Mouse (Mus musculus): ENCODE results near the gene Cma2. TPM values are rescaled to one million over a fixed set of nuclear protein-coding genes. Genes with fewer than 3 reads are reported as not detected.

The Cma2 gene
- polyA plus RNA-seq (2015; fragmentation: Nextera tagmentation; extraction: Ambion mirVana), result not detected in 2 replicates

DNA sequence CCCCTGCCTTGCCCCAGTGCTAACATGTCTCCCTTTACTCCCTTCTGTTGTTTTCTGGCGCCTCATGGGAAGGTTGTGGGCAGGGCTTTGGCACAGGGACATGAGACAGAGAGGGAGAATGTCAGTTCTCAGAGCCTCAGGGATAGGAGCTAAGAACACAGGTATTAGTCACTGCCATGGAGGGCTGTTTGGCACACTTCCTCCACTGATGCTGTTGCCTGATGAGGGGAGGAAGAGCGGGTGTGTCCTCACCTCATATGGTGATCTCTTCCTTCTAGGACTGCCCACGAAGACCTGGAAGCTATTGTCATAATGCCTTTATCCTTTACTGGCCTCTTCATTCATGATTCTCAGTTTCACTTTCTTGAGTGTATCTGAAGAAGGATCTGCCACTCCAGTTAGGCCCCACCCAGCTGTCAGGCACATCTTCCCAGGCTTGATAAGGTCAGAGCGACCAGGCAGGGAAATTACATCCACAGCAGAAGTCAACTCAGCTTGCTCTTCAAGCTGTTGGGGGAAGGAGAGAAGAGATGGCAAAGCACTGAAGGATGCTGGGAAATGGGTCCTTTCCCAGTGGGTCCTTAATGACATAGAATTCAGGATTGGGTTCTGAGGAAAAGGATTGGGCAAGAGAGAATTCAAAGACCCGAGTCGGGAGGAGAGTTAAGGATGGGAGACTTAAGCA is at the start of gene Cma2:
Gene Cma2, plus strand, starts transcription at position 635 of the 685 bp plus-strand sequence.
- Histone ChIP-seq H3K9me3 (no peaks in the 10 kb centered on the region), H3K4me3 (no peak within 1 kb of the TSS), H3K27me3 (no peaks in the 10 kb centered on the region), H3K9ac (no peak within 1 kb of the TSS), H3K27ac (no peak within 1 kb of the TSS), H3K4me1 (peaks cover 3% of the 10 kb centered on the region; the same call in 1 of the 2 replicates), H3K4me2 (replicated peaks) (no peak within 1 kb of the TSS), H3K36me3 (no peaks in the 10 kb centered on the region)
- 82% methylated on average over 6 of the region's 6 CpGs for WGBS
- ATAC-seq (ENCODE audit: low FRiP score, low read depth), result no peak

DNA sequence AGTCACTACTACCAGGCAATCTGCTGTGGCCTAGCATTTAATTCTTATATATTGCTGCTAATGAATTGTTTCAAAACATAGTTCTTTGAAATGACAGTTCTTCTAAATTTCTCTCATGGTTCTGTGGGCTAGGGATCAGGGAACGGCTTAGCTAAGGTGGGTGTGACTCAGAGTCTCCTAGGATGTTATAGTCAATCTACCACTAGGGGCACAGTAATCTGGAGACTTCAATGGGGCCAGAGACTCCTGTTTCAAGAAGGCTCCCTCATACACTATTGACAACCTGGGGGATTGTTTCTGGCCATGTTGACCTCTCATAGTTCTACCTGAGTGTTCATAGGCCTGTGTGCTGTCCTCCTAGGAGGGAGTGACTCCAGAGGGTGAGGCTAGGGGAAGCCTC is 45.3 kb upstream of the Cma2 start:
- peaks cover 9% of the 10 kb centered on the region for H3K4me1 ChIP-seq
- no peak for ATAC-seq (ENCODE audit: low FRiP score, low read depth)
- H3K9me3 ChIP-seq, result no peaks in the 10 kb centered on the region
- no peaks in the 10 kb centered on the region for H3K36me3 ChIP-seq
- H3K4me3 ChIP-seq, result no peak overlapping the region
- no peaks in the 10 kb centered on the region for H3K27me3 ChIP-seq
- WGBS, result 31% methylated on average over 1 of the region's 1 CpGs
- no peak overlapping the region for H3K4me2 ChIP-seq (replicated peaks)
- no peak overlapping the region for H3K27ac ChIP-seq
- H3K9ac ChIP-seq, result no peak overlapping the region

DNA sequence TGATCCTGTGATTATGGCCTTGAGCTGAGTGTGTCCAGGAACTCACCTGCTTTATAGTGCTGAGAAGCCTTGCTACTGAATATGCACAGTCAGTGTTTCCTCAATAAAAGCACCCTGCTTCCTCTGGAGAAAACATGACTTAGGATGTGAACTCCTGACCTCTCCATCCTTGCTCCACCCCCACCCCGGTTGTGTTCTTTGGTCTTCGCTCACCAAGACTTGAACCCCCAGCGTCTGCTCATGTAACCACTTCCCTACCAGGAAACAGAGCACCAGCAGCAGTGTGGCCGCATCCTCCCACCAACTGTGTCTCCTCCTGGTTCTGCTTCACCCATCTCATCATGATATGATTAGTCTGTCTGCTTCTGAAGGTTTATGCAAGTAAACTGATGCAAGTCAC is 37.4 kb upstream of the Cma2 start:
- WGBS, result 24% methylated on average over 4 of the region's 4 CpGs
- Histone ChIP-seq H3K4me3 (no peak overlapping the region), H3K4me2 (replicated peaks) (no peak overlapping the region), H3K27me3 (no peaks in the 10 kb centered on the region), H3K9me3 (no peaks in the 10 kb centered on the region), H3K36me3 (no peaks in the 10 kb centered on the region), H3K9ac (no peak overlapping the region), H3K4me1 (peaks cover 4% of the 10 kb centered on the region; the same call in 1 of the 2 replicates), H3K27ac (no peak overlapping the region)
- ATAC-seq (ENCODE audit: low FRiP score, low read depth), result no peak

DNA sequence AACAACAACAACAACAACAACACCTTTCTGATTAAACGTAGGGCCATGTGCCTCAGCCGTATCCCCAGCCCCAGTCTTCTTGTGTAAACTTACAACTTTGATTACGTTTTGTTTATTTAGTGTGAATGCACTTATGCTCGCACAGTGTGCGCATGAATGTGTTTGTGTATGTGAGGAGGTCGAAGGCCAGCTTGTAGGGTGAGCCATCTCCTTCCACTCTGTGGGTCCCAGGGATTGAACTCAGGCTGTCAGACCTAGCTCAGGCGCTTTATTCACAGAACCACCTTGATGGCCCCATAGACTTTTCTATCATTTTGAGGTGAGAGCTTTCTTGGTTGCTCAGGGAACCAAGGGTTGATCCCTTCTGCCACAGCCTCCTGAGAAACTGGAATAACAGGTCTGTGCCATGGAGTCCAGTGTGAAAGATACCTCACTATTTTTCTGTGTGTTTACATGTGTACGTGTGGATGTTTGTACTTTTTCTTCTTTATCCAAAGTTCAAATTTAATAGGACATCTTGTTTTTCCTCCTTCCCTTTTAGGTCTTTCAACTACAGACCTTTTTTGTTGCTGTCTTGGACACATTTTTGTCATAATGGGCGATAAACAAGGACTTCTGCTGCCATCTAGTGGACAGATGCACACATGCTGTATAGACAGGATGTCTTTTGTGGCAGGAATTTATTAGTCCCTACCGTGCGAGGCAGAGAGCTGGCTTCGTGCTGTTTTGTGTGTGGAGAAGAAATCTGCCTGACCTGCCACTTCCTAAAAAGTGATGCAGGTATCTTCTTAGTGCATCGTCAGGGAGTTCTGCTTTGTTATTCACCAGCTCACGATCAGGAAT is 32.3 kb upstream of the Cma2 start:
- ATAC-seq (ENCODE audit: low FRiP score, low read depth), result peak; percentile 85
- H3K27me3 ChIP-seq, result no peaks in the 10 kb centered on the region
- no peak overlapping the region for H3K9ac ChIP-seq
- peaks cover 2% of the 10 kb centered on the region; the same call in 1 of the 2 replicates for H3K4me1 ChIP-seq
- WGBS, result 38% methylated on average over 14 of the region's 14 CpGs
- no peaks in the 10 kb centered on the region for H3K9me3 ChIP-seq
- H3K4me3 ChIP-seq, result no peak overlapping the region
- H3K4me2 ChIP-seq (replicated peaks), result peak overlapping the region; percentile 45
- H3K36me3 ChIP-seq, result no peaks in the 10 kb centered on the region
- H3K27ac ChIP-seq, result no peak overlapping the region

DNA sequence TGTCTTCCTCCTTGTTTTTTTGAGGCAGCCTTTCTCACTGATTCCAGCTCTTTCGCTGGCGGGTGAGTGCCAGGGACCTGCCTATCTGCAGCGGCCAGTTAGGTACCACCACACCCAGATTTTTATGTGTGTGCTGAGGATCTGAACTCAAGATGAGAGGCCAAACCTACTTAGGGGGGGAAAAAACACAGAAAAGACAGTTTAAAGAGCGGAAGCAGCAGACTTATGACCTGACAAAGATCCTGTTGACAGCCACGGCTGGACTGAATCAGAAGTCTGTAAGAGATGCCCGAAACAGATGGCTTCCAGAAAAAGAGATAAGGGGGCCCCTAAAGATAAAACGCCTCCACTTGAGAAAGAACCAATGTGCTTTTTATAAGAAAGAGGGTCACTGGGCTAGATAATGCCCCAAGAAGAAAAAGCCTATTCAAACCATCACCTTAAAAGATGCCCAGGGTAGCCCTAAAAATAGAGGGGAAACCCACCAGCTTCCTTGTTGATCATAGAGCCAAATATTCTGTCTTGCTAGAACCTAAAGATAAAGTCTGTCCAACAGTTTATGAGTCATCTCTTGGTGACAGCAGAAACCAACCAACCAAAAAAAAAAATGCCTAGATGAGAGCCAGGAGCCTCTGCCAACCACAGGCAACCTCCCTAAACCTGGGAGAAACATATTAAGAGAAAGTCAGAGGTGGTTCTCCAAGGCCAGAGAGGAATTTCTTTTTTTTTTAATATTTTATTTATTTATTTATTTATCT is 28.1 kb upstream of the Cma2 start:
- no peak overlapping the region for H3K27ac ChIP-seq
- H3K36me3 ChIP-seq, result no peaks in the 10 kb centered on the region
- H3K4me3 ChIP-seq, result no peak overlapping the region
- no peak overlapping the region for H3K9ac ChIP-seq
- H3K4me1 ChIP-seq, result no peaks in the 10 kb centered on the region
- WGBS, result 21% methylated on average over 7 of the region's 7 CpGs
- ATAC-seq (ENCODE audit: low FRiP score, low read depth), result no peak
- no peaks in the 10 kb centered on the region for H3K27me3 ChIP-seq
- no peaks in the 10 kb centered on the region for H3K9me3 ChIP-seq
- H3K4me2 ChIP-seq (replicated peaks), result no peak overlapping the region

DNA sequence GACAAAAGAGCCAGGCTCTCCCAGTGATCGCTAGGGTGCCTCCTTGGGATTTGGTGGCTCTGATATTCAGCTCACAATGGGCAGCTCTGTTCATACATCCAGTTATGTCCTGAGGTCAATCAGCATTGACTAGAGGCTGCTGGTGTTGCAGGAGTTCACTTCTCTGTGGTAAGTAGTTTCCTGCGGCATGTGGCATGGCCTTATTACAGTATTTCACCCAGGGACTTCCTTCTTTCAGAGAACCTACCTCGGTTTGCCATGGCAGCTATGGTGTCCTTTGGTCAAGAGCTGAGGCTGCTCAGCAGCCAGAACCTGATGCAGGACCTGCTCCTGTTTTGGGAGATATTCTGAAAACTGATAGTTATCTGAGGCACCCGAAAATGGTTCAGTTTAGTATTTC is 23.9 kb upstream of the Cma2 start:
- ATAC-seq (ENCODE audit: low FRiP score, low read depth), result no peak
- WGBS, result 87% methylated on average over 4 of the region's 4 CpGs
- peaks cover 7% of the 10 kb centered on the region for H3K4me1 ChIP-seq

DNA sequence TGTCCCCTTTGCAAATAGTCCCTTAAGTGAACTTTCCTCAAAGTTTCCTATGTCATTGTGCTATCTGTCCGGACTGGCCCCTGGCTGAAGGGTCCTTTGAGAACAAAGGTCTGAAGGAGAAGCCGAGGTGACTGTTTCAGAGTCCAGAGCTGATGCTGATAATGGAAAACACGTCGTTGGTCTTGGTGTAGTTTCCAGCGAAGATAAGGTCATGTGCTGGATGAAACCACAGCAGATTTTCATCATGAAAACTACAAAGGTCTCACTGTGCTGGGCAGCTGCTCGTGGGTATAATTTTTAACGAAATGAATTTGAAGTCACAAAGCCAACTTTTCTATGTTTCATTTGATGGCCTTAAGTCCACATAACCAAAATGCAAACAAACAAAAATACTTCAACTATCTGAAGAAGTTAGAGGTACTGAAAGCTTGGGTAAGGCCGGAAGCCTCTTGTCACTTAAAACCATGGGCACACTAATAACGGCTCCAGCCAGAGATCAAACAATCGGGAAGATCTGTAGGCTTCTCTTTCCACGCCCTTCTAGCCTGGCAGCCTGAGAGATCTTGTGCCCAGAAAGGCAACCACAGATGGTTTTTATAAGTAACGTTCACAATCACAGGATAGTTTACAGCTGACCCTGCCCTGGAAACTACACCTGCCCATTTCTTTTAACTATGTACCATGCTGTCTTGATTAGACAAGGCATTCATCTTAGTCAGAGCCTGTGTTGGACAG is 21.4 kb upstream of the Cma2 start:
- H3K4me2 ChIP-seq (replicated peaks), result no peak overlapping the region
- no peaks in the 10 kb centered on the region for H3K27me3 ChIP-seq
- 32% methylated on average over 12 of the region's 12 CpGs for WGBS
- no peaks in the 10 kb centered on the region for H3K9me3 ChIP-seq
- H3K36me3 ChIP-seq, result no peaks in the 10 kb centered on the region
- H3K27ac ChIP-seq, result no peak overlapping the region
- H3K4me1 ChIP-seq, result peaks cover 17% of the 10 kb centered on the region
- no peak for ATAC-seq (ENCODE audit: low FRiP score, low read depth)
- H3K9ac ChIP-seq, result no peak overlapping the region
- H3K4me3 ChIP-seq, result no peak overlapping the region

More for the DNA sequence above, 23.9 kb upstream of the Cma2 start:
- no peaks in the 10 kb centered on the region for H3K27me3 ChIP-seq
- H3K36me3 ChIP-seq, result no peaks in the 10 kb centered on the region
- no peak overlapping the region for H3K4me2 ChIP-seq (replicated peaks)
- H3K9me3 ChIP-seq, result no peaks in the 10 kb centered on the region
- H3K4me3 ChIP-seq, result no peak overlapping the region
- H3K9ac ChIP-seq, result no peak overlapping the region
- no peak overlapping the region for H3K27ac ChIP-seq

DNA sequence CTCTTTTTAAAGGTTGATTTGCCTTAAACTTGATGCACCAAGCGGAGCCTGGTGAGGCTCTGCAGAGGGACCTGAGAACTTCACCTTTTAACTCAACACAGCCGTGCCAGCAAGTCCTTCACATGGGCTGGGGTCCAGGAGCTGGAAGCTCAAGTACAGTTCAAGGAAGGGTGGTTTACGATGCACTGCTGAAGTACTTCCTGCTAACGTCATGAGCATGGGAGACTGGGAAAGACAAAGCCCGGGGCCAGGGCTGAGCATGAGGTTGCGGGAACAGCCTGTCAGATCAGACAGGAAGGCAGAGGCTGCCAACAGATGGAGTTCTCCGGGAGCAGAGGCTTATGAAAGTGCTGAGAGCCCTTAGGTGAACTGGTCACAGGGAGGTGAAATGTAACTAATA is 17.2 kb upstream of the Cma2 start:
- ATAC-seq (ENCODE audit: low FRiP score, low read depth), result peak; percentile 67
- Histone ChIP-seq H3K36me3 (no peaks in the 10 kb centered on the region), H3K4me3 (no peak overlapping the region), H3K27ac (no peak overlapping the region; the same call in 1 of the 2 replicates), H3K4me1 (peaks cover 17% of the 10 kb centered on the region), H3K9me3 (no peaks in the 10 kb centered on the region), H3K4me2 (replicated peaks) (peak overlapping the region; percentile 35), H3K27me3 (no peaks in the 10 kb centered on the region), H3K9ac (no peak overlapping the region)
- WGBS, result 18% methylated on average over 7 of the region's 7 CpGs

DNA sequence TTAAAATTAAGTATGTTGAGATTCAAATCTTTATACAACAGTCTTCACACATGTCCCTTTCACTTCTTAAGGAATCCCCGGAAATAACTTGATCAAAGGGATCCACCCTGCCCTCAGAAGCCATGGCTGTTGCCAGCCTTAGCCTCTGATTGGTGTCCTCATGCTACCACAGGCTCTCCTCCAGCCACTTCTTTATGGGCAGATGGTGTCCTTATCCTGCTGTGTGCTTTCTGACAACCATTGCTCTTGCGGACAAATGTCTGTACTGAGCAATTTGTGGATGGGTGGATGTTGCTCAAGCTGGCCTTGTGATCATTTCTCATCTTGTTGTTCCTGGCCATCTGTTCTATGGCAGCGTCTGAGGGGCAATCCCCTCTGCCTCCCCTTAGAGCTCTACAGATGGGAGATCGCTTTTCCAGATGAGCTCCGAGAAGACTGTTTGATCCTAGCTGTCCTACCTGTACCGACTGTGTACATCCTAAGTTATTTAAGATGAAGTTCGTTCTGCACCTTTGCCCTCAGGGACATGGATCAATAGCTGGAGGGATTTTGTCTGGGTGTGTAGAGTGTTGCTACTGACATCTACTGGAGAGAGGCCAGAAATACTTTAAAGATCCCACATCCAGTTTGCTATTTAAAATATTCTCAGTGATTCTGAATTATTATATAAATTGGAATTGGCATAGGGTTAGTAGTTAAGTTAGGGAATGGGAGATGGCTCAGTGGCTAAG is 10.5 kb upstream of the Cma2 start:
- H3K4me3 ChIP-seq, result no peak overlapping the region
- H3K4me1 ChIP-seq, result no peaks in the 10 kb centered on the region
- no peaks in the 10 kb centered on the region for H3K9me3 ChIP-seq
- 20% methylated on average over 7 of the region's 7 CpGs for WGBS
- H3K36me3 ChIP-seq, result no peaks in the 10 kb centered on the region
- H3K27ac ChIP-seq, result no peak overlapping the region
- no peak overlapping the region for H3K9ac ChIP-seq
- no peak overlapping the region; the same call in 1 of the 2 replicates for H3K4me2 ChIP-seq (replicated peaks)
- no peaks in the 10 kb centered on the region for H3K27me3 ChIP-seq
- no peak for ATAC-seq (ENCODE audit: low FRiP score, low read depth)

DNA sequence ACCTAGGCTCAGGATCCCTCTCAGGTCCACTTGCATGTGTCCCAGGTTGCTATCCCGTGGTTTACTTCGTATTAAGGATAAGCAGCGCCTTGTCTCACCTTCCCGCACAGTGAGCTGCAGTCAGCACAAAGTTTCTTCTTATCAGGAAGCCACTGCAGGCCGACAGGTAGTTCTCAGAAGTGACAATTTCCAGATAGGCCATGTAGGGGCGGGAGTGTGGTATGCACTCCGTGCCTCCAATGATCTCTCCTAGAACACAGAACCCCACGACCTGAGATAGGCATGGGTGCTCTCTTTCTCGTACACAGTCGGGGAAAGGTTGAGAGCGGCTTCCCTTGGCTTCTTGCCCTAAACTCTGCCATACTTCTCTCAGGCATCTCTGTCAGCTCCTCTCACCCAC is 7.2 kb upstream of the Cma2 start:
- Histone ChIP-seq H3K36me3 (no peaks in the 10 kb centered on the region), H3K4me3 (no peak overlapping the region), H3K27ac (no peak overlapping the region), H3K4me1 (peaks cover 3% of the 10 kb centered on the region; the same call in 1 of the 2 replicates), H3K4me2 (replicated peaks) (no peak overlapping the region), H3K27me3 (no peaks in the 10 kb centered on the region), H3K9me3 (no peaks in the 10 kb centered on the region), H3K9ac (no peak overlapping the region)
- no peak for ATAC-seq (ENCODE audit: low FRiP score, low read depth)
- WGBS, result 79% methylated on average over 11 of the region's 11 CpGs

DNA sequence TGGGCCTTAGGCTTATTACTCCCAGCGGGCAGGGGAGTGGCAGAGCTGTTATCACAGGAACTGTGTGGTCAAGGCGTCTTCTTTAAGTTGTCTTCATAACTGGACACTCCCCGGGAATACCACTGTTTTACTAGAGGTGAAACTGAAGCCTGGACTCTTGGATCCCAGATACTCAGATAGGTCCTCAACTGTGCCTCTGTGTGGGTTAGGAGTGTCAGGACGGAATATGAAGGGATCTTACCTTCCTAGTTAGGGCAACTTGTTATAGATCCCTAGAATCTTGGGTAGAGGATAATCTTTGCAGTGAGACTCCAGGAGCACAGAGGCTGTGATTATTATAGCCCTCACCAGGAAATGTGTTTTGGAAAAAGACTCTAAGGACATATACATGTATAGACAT is 6.2 kb upstream of the Cma2 start, which contains the start of gene Cma1:
Gene Cma1, minus strand, starts transcription at position 101 of the 400 bp plus-strand sequence.
- H3K9me3 ChIP-seq, result no peaks in the 10 kb centered on the region
- no peak within 1 kb of the TSS for H3K9ac ChIP-seq
- H3K4me3 ChIP-seq, result no peak within 1 kb of the TSS
- no peaks in the 10 kb centered on the region for H3K27me3 ChIP-seq
- H3K4me2 ChIP-seq (replicated peaks), result no peak within 1 kb of the TSS
- H3K27ac ChIP-seq, result no peak within 1 kb of the TSS
- H3K4me1 ChIP-seq, result peaks cover 3% of the 10 kb centered on the region; the same call in 1 of the 2 replicates
- no peaks in the 10 kb centered on the region for H3K36me3 ChIP-seq
- no peak for ATAC-seq (ENCODE audit: low FRiP score, low read depth)
- WGBS, result 79% methylated on average over 4 of the region's 4 CpGs

All from limb, embryonic 13.5 days (tissue).